Mouse (Mus musculus) layer of hippocampus, postnatal 36 days (tissue): ENCODE results near the gene Tead1. TPM values are rescaled to one million over a fixed set of nuclear protein-coding genes. Genes with fewer than 3 reads are reported as not detected.

Experiments used
- DNase-seq, 2 experiments: peaks; one replicate each; pipeline ENCODE4 v3.0.0; 2022
- total RNA-seq, 2 experiments: library from RNA; stranded (reverse); gene quantifications; 2 replicates each; pipeline ENCODE4 v1.2.3; 2021

Tead1 gene
- total RNA-seq, 2 experiments from 2014 or later = 27.6 to 29.9 TPM

DNA sequence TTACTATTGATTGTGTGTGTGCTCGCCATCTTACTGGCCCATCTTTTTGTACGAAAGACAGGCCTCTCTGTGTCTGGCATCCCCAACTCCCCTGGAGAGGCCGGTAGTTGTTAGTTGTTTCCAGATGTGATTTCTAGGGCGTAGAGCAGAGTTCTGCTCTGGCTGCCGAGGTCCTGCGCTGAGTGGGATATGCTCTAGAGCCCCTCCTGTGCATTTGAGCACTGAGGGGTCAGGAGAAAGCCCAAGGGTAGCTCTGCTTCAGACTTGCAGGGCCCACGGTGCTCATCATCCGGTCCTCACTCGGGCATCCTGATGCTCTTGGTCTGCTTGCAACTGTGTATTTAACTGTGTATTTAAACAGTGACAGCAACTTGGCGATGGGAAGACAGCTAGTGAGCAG is 7.5 kb downstream of the Tead1 start:
- no peak for DNase-seq

DNA sequence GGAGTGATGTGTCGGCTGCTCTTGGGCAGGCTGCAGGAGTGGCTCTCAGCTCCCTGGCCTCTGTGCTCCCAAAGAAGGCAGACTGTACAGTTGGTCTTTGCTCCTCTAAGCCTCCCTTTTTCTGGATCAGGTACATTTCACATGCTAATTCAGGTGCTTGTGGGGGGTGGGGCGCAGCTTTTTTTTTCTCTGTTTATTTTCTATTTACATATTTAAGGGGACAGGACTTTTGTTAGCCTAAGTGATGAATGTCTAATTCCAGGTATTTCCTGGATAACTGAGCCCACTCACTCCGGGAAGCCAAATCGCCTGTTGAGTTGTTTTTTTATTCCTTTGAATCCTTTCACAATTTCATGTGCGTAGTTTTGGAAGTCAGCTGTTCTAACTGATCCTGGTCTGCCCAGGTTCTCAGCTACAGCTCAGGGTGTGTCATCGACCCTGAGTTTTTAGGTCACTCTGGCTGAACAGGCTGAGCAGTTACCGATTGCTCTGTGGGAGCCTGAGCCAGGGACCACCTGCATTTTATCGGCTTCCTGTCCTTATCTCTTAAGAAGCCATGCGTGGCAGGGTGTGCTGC is 9.4 kb downstream of the Tead1 start:
- no peak for DNase-seq

DNA sequence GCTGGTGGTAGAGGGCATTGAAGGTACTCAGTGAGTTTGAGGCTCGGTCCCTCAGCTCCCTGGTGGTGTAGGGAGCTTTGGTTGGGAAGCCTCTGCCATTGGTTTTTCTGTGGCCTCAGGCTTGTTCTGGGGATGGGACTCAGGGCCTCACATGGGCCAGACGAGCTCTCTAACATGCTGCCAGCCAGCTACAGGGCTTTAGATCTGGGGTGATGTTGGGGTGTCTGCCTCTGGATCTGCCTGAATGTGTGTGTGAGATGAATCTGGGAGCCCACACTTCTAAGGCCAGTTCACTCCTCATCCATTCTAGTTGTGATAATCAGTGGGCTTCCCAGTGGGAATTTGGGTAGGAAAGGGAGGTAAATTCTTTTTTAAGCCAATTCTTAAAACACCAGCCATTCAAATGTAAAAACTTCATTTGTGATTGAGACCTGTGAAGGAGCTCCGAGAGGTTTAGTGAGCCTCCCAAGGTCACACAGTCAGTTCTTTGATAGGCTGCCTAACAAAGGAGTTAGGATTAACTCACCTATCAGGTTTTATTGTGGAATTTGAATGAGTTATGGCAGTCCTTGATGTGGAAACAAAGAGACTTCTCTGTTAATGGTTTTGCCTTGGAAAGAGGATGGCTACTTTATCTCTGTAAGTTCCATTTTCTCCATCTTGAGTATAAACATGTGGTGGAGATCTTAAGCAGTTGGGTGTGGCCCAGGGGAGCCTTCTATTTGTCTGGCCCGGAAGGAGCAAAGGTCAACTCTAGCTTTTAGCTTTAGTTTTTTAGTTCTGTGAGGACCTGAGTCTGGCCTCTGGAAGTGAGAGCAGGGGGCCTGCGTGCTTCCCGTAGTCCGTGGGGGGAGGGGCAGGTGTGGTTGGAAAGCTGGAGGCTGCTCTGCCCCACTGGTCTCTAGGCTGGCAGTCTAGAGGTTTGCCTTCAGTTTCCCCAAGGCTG is 12.0 kb downstream of the Tead1 start:
- no peak for DNase-seq

DNA sequence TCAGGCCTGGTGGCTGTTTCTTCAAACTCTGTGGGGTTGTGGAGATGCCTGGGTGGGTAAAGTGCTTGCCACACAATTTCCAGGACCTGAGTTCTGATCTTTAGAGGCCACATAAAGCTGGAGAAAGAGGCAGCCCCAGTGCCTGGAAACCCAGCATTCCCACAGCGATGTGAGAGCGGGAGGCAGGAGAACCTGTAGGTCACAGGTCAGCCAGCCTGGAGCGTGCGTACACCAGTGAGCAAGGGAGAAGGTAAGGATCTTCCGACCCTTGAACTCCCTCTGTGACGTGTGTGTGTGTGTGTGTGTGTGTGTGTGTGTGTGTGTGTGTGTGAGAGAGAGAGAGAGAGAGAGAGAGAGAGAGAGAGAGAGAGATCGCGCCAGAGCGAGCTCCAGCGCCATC is 14.4 kb downstream of the Tead1 start:
- no peak for DNase-seq

DNA sequence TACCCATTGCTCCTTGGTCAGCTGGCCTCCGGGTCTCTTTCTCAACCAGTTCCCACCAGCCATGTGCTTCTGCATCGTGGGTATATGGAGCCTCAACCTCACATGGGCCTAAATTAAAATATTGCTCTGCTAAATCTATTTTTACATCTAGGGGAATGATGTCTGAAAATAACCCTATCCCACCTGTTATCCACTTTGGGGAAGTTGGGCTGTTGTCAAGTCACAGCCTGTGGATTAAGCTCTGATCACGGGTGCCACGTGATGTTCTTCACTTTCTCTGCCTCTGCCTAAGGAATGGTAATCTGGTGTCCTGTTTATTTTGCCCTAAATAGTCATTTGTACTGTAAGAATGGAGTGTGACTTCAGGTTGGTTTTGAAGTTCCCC is 17.7 kb downstream of the Tead1 start:
- DNase-seq = no peak

DNA sequence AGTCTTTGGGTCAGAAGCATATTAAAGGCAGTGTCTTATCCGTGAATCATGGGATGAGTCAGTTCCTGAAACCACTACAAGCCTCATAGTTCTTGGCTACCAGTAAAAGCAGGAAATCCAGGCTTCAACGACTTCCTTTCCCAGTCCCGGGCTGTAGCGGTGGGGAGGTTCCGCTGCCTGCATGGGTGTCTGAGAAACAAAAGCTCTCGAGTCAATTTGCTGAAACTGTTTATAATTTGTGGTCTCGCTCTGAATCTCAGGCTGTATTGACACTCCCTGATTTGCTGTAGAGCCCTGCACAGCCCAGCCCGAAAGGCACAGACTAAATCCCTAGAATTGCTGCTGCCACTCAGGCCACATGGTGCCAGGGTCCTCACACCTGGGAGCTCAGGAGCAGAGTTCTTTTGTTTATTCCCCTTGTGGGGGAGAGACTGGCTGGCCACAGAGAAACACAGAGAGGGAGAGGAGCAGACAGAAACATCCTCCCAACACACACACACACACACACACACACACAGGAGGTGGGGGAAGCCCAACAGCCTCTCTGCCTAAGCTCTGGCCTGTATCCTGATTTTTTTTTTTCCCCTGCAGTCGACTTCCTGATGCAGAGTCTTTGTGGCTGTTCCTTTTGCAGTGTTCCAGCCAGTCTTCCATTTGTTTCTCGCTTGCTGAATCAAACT is 18.2 kb downstream of the Tead1 start:
- no peak for DNase-seq

DNA sequence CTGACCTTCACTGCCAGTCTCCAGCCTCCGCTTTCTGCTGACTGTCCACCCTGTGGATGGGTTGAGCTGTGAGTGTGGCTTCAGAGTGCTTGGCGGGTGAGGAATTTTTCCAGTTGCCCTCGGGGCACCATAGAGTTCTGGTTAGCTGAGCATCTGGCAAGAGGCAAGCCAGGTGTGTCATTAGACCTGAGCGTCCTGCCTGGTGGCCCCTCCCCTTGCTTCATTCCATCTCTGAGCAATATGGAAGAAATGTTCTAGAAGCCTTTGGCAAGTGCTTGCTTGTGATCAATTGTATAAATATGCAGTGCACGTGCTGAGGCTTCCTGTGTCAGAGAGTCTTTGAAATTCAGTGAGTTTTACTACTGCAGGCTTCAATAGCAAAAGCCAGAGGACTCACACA is 21.0 kb downstream of the Tead1 start:
- DNase-seq = no peak

DNA sequence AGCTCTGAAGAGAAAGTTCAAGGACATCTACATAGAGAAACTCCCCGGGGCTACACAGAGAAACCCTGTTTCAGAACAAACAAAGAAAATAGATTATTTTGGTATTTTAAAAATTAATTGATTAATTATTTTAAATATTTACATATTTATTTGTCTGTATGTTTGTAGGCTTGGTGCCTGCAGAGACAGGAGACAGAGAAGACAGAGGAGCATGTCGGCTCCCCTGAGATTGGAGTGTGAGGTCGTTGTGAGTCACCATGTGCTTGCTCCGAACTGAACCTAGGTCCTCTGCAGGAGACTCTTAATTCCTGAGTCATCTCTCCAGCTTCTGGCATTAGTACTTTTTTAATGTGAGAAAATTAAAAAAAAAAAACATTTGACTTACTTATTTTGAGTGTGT is 24.2 kb downstream of the Tead1 start:
- DNase-seq = no peak

DNA sequence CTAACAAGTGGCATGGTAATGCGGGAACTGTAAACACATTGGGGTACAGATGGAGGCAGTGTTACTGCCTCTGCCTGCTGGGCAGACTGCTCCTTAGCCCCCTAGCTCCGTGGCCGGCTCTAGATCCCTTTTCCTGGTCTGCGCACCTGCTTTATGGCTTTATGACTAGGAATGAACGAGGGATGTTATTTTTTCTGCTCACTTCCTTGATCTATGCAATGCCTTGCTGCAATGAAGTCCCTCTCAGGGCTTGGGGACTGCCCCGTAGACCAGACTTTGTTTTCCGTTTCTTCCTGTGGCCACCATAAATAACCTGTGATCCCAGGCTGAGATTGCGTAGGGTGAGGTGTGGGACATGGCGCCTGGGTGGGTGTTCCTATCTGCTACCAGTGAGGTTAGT is 26.8 kb downstream of the Tead1 start:
- no peak for DNase-seq

DNA sequence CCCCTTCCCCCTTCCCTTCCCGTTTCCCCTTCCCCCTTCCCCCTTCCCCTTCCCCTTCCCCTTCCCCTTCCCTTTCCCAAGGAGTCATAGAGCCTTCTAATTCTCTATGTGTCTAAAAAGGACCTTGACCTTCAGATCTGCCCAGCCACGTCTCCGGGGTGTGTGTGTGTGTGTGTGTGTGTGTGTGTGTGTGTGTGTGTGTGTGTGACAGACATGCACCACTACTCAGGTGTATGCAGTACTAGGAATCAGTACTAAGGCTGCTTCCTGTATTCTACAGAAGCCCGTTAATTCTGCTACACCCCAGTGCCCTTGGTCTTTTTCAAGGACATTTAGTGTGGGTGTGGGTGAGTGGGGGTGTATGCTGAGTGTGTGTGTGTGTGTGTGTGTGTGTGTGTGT is 27.6 kb downstream of the Tead1 start:
- DNase-seq = no peak

DNA sequence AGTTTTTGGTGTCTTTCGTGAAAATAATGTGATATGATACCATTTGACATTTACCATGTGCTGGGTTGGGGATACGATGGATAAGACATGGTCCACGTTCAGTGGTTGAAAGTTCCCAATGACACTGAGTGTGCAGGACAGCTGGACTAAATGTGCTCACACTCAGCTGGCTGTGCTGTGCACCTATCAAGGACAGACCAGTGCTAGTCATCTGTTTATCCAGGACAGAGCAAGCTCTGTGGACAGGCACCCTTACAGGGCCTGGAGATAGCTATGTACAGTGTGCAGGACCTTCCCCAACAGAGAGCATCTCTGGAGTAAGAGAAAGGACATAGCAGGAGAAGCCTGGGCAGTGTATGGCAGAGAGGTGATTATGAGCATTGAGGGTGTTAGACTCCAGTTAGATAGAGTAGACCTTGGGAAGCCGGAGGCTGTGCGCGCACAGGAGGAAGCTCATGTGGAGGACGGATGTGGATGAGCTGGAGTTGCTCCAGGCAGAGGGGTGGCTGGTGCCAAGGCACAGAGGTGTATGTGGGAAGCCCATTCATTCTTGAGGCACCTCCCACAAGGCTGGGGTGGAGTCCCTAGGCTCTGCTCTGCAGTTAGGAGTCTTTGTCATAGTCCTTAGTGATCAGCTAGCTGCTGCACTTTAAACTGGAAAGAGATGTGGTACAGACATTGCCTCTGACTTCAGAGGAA is 31.4 kb downstream of the Tead1 start:
- no peak for DNase-seq

DNA sequence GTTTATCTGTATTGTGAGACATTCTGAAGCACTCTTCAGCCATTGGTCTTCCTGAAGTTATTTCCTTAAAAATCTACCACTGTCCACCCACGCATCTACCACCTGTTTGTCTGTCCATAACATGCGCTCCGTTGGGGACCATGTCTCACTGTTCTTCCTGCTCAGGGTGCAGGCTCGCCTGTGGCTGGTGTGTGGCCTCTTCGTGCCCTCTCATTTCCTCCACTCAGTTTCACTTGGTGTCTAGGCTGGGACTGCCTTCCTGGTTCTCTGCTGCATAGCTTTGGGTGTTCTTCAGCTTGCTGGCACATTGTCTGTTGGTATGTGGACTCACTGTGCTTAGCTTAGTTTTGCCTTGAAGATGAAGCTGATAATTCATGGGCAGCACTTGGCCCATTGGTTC is 32.9 kb downstream of the Tead1 start:
- DNase-seq = no peak

DNA sequence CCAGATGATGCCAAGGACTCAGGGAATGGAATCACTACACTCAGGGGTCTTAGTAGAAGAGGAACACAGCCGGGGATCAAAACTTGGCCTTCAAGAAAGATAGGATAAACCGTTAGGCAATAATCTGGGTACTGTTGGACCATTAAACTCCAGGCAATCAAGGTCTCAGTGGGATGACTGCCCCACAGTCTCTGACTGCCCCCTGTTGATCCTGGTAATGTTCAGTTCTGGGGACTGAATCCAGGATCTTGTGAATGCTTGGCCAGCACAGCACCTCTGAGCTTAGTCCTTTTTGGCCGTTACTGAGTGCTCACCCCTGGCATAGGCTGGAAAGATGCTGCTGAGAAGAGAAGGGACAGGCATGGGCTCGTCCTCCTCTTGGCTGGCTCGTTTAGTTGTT is 34.4 kb downstream of the Tead1 start:
- no peak for DNase-seq

DNA sequence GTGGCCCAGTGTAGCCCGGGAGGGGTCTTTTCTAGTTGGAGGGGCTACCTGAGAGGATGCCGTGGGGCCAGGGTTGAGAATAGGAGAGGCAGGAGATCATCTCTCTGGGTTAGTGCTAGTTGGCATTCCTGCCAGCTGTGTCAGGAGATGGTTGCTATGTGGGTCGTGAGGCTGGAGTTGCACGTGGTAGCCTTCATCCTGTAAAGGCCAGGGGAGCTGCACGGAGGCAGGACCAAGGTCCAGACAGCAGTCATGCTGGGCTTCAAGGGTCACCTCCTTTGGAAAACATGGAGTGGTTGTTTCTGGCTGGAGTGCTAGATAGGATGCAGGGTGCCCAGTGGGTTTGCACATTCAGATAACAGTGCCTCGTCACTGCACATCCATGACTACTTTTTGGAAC is 35.7 kb downstream of the Tead1 start:
- no peak for DNase-seq

DNA sequence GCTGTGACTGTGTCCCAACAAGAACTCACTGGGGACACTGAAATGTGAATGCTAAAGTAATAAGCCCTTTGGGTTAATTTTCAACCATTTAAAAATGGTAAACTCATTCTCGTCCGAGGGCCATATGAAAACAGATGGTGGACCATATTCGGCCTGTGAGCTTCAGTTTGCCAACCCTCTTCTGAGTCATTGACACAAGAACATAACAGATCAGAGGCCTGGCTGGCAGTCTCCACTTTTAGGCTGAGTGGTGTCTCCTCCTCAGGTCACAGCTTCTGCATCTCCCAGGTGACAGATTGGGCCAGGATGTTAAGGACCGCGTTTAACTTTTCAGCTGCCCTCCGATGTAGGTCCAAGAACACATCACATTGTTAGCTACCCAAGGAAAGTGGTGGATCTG is 37.6 kb downstream of the Tead1 start:
- no peak for DNase-seq

DNA sequence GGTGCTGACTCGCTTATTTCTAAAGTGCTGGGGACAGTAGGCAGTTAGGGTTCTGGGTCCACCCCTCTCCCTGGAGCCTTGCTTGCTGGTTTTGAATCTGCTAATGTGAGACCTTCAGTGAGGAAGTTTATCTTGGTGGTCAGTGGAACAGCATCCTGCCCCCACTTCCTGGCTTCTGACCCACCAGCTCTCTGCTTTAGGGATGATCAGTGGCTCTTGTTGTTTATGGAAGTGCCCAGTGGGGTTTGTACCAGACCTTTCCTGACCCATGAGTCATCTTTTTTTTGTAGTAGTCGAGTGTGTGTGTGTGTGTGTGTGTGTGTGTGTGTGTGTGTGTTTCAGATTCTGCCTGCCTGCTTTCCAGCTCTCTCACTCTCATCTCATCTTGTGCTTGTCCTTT is 38.6 kb downstream of the Tead1 start:
- no peak for DNase-seq

DNA sequence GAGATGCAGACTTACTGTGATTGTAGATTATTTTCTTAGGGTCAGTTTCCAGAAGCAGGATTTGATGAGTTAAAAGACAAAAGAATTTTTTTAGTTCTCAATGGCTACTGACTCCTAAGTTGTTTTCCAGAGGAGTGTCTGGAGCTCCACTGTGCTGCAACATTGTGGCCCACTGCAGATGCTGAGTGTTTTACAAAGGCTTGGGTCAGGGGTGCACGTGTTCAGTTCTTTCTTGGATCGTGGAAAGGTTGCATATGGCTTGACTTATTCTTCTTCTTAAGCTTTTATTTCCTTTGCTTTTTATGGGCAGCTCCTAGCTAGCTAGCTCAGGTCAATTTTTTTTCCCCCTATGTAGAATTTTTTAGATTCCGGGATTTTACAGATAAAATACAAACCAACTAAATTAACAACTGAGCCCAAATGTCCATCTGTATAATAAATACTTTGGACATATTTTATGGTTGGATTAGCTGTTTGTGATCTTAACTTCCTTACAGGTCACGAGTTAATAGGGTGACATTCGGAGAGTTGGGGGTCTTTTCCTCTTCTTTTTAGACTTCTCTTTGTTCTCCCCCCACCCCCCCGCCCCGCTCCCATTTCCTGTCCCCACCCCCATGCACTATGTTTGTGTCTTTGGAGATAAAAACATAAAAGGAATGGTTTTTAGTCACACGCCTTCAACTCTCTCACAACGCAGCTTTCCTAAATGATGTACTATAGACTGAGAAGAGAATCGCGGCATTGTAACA is 40.5 kb downstream of the Tead1 start:
- DNase-seq = no peak

DNA sequence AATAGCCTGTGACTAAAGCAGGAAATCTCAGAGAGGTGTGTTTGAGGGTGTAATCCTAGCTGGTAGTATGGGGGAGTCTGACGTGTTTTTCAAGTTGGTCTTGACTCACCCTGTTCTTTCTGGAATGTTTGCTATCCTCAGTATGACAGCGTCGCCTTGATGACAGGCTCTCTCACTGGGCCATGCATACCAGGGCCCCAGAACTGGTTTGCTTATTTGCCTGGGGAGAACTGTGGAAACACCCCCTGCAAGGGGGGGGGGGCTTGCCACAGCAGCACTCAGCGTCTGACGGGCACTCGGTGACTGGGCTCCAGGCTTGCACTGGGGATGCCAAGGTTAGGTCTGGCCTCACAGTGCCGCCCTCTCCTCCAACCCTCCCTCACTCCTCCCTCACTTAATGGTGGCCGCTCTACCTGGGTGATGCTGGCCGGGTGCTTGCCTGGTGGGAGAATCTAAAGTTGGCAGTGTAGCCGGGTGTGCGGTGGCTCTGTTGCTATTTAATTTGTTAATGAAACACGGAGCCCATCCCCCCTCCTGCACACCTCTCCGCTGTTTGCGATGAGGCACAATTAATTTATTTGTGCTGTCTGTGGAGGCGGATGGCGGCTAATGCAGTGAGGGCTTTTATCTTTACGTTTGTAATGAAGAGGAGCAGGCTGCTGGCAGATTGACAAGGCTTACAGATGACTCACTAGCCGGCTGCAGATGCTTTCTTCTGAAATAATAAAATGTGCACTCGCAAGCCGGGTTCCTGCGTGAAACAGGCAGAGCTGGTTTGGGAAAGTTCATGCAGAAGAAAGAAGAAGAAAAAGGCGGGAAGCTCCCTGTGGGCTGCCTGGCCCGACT is 41.2 kb downstream of the Tead1 start:
- DNase-seq = peak; percentile 62 to 66

DNA sequence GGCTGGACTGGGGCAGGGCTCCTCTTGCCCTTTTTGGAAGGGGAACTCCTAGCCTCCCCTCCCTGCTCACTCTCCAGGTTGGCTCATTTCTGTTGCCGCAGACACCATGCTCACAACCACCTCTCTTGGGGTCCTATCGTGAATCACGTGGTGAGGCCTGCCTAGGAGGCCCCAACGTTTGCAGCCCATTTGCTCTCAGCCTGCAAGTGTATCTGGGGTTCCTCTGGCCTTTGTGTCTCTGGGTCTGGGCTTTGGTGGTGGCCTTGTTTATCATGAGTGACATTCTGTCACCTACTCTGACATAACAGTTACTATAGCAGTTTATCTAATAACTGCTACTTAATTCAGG is 41.8 kb downstream of the Tead1 start:
- DNase-seq = no peak

DNA sequence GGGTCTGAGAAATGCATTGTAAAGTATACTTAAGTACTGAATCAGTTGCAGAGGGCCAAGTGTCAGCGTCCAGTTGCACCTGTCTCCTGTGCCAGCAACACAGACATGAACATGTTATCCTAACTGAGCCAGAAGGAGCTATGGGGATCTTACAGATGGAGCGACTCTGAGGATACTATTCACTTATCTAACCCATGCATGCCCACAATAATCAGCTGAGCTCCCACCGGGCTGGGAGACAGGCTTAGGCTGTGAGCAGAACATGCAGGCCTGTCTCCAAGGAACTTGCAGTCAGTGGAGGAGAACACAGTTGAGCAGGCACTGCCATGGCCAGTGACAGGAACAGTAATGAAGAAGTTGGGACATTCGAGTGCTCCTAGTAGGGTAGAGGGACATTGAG is 42.7 kb downstream of the Tead1 start:
- DNase-seq = no peak

DNA sequence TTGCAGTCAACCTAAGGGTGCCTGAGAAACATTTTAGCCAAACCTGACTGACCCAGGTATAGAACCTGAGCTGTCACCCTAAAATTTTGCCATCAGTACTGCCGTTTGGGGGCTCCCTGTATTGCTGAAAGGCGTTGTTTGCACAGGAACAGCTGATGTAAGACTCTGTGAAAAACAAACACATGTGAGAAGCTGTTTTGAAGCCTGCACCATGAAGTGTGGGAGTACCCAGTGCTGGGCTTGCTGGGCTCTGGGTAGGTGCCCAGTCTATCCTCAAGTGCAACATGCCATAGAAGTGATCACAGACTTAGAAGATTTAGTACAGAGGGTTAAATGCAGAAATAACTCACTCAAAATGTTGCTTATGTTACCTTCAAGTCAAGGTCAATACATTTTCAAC is 49.3 kb downstream of the Tead1 start:
- DNase-seq = no peak

DNA sequence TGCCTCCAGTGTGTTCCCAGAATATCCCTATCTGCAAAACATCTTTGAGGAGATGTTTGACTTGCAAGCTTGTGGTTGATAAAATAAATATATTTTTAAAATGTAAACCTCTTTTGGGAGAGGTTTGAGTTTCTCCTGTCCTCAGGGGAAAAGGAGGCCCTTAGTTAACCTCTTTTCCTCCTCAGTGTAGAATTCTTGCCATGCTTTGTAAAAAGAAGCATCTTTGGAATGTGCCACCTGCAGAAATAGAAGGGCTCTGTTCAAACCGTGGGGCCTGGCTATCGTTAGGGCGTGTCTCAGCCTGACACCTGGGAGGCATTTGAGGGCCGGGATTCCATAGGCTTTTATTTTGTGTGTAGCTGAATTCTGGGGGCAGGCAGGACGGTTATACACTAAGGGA is 51.1 kb downstream of the Tead1 start:
- DNase-seq = no peak
